Mouse (Mus musculus) fibroblast of lung, adult 2 months (primary cell): Measurements from ENCODE around the gene Kpna7.
"Not testable (repeated sequence)": the region's sequence is repeated elsewhere in the genome, so short reads cannot be mapped to it uniquely, and the experiment has no call there.

Experiments used
- DNase-seq: peaks from one replicate; pipeline ENCODE4 v3.0.0-alpha.2; 2011; ENCODE audit warnings: low read depth

Kpna7 gene

DNA sequence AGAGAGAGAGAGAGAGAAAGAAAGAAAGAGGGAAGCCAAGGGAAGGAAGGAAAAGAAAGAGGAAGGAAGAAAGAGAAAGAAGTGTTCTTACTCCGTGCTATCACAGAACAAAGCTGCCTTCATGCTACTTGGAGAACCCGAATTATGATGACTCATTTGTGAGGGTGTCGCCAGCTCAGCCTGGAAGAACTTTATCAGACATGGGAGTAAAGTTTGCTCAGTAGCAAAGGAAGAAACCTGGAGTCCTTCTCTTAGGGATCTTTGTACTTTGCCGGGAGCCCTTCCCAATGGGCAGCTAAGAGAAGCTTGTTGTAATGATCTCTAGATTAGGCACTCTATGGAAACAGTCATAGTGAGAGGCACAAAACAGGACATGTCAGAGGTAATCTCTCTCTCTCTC is 18.9 kb upstream of the Kpna7 start:
- DNase-seq: peak; percentile 51

DNA sequence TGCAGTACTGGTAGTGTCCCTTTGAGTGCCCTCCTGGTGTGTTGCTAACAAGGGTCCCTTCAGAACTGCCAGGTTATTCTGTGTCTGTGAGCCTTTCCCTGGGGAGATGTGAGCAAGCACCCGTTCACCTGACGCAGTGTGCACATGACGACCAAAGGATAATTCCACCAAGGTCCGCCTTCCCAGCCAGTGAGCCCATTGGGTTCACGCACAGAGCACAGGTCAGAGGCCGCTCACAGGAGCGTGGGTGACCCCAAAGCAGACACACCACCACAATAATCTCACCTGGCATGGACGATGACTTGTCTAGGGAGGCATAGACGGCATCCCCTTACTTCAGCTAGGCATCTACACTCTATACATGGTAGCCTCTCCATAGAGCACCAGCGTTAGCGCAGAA is 17.6 kb upstream of the Kpna7 start:
- not testable (repeated sequence) for DNase-seq

GRCm38 (mm10) chr5:145100960-145101359 is 17.1 kb upstream of the Kpna7 start:
- no peak for DNase-seq

DNA sequence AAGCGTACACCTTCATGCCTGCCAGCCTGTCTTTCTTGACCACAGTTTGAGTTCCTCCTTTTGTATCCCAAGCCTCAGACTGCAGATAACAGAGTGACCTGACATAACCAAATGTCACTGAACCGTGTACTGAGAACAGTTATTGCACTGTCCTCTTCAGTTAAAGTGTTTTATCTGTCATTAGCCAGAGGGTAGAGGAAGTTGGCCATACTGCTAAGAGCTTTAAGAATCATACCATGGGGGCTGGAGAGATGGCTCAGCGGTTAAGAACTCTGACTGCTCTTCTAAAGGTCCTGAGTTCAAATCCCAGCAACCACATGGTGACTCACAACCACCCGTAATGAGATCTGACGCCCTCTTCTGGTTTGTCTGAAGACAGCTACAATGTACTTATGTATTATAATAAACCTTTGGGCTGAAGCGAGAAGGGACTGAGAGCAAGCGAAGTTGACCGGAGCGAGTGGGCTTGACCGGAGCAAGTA is 14.6 kb upstream of the Kpna7 start:
- no peak for DNase-seq

GRCm38 (mm10) chr5:145096195-145096594 is 12.4 kb upstream of the Kpna7 start:
- DNase-seq: no peak

DNA sequence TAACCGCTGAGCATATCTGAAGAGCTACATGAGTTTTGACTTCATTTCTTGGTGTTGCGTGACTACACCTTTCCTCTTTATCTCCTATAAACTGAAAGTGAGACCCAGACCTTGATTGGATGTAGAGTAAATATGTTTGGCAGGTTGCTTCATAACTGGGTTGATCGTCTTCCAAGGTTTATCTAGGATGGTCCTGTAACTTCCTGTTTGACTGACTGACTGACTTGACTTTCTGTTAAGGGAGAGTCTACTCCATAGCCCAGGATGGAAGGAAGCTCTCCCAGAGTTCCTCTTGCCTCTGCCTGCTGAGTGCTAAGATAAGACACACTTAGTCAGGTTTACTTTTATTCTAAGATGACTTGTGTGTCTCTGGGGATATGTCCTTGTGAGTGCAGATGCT is 6.0 kb upstream of the Kpna7 start:
- DNase-seq: no peak

- no peak for DNase-seq
Observed at GRCm38 (mm10) chr5:145088186-145088585, 4.4 kb upstream of the Kpna7 start.

DNA sequence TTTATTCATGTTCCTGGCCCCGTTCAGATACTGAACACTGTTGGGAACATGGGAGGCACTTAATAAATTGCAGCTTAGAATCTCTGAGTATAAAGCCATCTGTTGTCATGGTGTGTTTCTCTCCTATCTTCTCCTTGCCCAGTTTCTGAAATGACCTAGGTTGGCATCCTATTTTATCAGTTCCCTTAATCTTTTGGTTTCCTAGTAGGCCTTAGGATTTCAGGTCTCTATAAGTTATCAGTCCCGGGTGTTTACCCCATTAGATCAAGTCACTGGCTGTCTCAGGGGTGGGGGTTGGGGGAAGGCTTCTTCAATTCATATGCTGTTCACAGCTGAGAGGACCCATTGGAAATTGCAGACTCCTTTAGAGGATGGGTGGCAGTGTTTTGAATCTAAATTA is 992 bp upstream of the Kpna7 start:
- DNase-seq: no peak

DNA sequence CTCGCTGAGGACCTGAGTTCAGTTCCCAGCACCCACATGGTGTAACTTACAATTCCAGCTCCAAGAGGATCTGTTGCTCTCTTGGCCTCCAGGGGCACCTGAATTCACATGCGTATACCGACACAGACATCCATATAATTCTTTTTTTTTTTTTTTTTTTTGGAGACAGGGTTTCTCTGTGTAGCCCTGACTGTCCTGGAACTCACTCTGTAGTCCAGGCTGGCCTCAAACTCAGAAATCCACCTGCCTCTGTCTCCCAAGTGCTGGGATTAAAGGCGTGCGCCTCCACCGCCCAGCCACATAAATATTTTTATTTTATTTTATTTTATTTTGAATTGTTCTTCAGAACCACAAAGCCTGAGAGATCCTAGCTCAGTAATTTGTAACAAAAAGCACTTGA is 629 bp downstream of the Kpna7 start:
- DNase-seq: not testable (repeated sequence)

- DNase-seq: no peak
Observed at GRCm38 (mm10) chr5:145081866-145082613, 1.8 kb downstream of the Kpna7 start.

- DNase-seq: no peak
Observed at GRCm38 (mm10) chr5:145075081-145075480, 8.7 kb downstream of the Kpna7 start.

GRCm38 (mm10) chr5:145071342-145071741 is 12.5 kb downstream of the Kpna7 start:
- DNase-seq: no peak

DNA sequence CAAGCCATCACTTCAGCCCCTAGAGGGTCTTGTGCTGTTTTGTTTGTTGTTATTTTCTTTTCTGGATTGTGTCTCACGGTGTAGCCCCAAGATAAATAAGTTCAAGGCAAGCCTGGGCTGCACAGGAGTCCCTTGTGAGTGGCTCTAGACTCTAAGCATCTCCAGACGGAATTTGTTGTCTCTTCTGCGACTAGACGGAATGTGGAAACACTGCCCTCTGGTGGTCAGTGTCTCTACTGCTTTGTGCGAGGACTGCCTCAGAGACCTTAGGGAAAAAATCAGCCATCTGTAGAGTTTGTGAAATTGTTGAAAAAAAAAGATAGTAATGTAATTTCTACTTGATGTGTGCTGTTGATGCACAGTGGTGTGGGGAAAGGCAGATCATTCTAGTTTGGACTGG is 14.1 kb downstream of the Kpna7 start:
- DNase-seq: peak; percentile 36

DNA sequence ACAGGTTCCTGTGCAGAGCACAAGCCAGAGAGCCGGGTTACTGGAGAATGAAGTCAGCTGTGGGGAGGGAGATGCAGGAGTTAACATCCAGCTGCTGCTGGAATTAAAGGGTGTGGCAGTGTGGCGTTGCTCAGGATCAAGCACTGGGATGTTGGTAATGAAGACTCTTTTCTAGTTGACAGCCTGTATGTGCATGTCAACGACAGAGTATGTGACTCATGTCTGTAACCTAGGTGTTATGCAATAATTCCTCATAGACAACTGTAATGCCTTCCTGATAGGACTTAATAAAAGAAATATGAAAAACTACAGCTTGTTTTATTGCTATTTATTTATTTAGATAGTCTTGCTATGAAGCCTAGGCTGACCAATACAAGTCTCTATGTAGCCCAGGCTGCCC is 15.0 kb downstream of the Kpna7 start:
- no peak for DNase-seq

GRCm38 (mm10) chr5:145064765-145065340 is 19.0 kb downstream of the Kpna7 start:
- no peak for DNase-seq

- no peak for DNase-seq
Observed at GRCm38 (mm10) chr5:145059524-145059923, 24.3 kb downstream of the Kpna7 start.

GRCm38 (mm10) chr5:145058722-145059121 is 25.1 kb downstream of the Kpna7 start:
- DNase-seq: no peak

DNA sequence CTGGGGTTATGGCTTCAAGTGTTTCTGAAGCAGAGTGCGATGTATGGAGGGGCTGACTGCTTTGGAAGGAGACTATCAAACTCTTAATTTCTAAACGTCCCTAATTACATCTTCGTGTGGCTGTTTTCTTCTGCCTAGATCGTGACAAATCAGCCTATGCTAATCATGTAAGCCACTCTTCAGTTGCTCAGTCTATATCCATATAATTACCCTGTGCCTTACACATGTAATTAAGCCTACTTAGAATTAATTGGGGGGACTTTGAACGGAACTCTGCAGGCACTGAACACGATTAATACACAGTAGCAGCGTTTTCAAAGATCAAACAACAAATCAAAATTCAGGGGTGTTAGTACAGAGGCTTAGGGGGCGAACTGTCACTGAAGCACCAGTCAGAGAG is 25.9 kb downstream of the Kpna7 start:
- no peak for DNase-seq

DNA sequence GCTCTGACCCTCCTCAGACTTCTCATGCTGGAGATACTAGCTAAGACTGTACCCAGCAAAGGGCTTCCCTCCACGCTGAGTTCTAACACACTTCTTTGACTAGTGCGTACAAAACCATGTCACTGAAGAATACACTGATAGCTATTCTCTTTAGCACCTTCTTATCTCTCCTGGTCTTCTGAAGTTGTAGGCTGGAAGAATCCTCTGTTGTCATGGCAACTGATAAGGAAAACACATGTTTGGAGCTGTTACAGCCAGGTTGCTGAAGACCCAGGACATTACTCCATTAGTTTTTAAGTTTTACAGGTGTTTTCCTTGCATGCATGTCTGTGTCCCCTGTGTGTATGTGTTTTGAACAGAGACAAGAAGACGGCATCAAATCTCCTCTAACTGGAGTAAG is 29.6 kb downstream of the Kpna7 start:
- not testable (repeated sequence) for DNase-seq

DNA sequence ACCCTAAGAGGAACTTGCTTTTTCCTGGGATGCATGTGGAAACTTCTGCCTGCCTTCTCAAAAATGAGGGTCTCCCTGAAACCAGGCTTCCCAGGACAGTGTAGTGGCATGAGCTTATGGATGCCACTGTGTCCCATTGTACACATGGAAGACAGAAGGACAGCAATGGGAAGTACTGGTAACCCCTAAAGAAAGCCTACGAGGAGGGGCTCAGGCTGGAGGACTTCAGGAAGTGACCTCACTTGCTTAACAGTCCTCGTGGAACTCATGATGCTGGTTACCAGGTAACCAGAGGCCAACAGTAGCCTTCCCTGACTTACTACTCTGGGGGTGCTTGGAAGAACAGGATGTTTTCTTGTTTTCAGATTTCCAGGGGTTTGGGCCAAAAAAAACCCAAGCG is 41.1 kb downstream of the Kpna7 start, which contains the start of gene 1700018F24Rik:
Gene 1700018F24Rik (plus strand): TSS at position 301 of the 400 bp plus-strand sequence.
- not testable (repeated sequence) for DNase-seq

- no peak for DNase-seq
Observed at GRCm38 (mm10) chr5:145041628-145042027, 42.2 kb downstream of the Kpna7 start.

DNA sequence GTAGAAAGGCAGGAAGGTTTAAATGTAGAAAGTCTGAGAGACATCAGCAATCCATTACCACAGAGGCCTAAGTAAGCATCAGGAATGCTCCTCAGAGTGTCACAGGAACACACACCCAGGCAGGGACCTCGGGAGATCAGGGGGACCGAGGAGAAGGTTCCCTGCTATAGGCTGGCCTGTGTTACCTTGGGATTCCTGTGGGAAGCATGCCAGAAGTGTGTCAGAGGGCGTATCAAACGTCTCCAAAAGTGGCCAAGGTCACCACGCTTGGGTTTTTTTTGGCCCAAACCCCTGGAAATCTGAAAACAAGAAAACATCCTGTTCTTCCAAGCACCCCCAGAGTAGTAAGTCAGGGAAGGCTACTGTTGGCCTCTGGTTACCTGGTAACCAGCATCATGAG is 51.4 kb downstream of the Kpna7 start, which contains the start of gene Gm4871:
Gene Gm4871 (minus strand): TSS at position 364 of the 400 bp plus-strand sequence.
- DNase-seq: not testable (repeated sequence)

DNA sequence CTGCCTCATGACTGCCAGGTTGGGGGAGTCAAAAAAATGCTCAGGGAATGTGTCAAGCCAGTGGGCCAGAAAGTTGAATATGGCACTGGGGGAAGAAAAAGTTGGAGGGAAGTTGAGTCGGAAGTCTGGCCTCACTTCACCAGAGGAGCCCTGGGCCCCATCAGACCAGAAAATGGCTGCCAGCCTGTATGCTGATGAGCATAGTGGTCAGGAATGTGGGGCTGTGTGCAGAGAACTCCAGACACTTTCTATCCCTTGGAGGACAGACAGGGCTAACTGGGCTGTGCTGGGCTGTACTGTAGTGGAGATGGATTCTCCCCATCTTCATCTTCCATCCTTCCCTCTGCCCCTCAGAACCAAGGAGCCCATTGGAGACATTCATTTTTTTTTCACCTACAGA is 53.4 kb downstream of the Kpna7 start:
- not testable (repeated sequence) for DNase-seq
